In genomic region chr4:124217206-124217605, GRCm38 (mm10) we compare ENCODE assay signal across 9 mouse cellular contexts.
DNase-seq lines count a peak whose midpoint lies in the region; ATAC-seq and TF ChIP-seq lines count a peak whose summit lies in the region.
"Had no signal": no experiment of that assay in that cellular context is flagged by ENCODE, and none has a peak within 500 bp of the region (broad histone marks: within the 10 kb centered on the region; RNA-seq: fewer than 3 reads in every experiment).

No protein-coding gene starts in this region.

- no peak for TF ChIP-seq CTCF in forebrain, postnatal 0 days (IDR thresholded peaks at IDR 0.05; ENCODE audit: low read depth)
- no peak for TF ChIP-seq CTCF in hindbrain, postnatal 0 days (IDR thresholded peaks at IDR 0.05; ENCODE audit: low read depth)

- DNase-seq in hindbrain, embryonic 11.5 days (ENCODE audit: low spot score) = no peak
- DNase-seq in adrenal gland, adult 18-20 months (ENCODE audit: low spot score in 2 of 2) = peak; percentile 12 to 53
- DNase-seq in forebrain, postnatal 0 days = peak; percentile 74
- DNase-seq in hindbrain, postnatal 0 days (ENCODE audit: low spot score) = peak; percentile 80
- no peak for DNase-seq in MN1 (ENCODE audit: low spot score)

- H3K27ac ChIP-seq in hindbrain, embryonic 13.5 days = no peak overlapping the region
- H3K27ac ChIP-seq in hindbrain, embryonic 11.5 days (ENCODE audit: low read depth, low read length) = no peak overlapping the region
- H3K27ac ChIP-seq in forebrain, postnatal 0 days (ENCODE audit: low read depth, low read length) = no peak overlapping the region
- no peak overlapping the region for H3K27ac ChIP-seq in hindbrain, postnatal 0 days
- peak overlapping the region; percentile 59; the same call in 1 of the 2 replicates for H3K27ac ChIP-seq in lung, embryonic 16.5 days (ENCODE audit: low read length)
- H3K27ac ChIP-seq: embryonic facial prominence, embryonic 15.5 days had no signal

- no peak overlapping the region for H3K4me2 ChIP-seq in hindbrain, embryonic 13.5 days
- H3K4me2 ChIP-seq in hindbrain, embryonic 11.5 days (replicated peaks; ENCODE audit: low read depth, low read length) = no peak overlapping the region
- H3K4me2 ChIP-seq in forebrain, postnatal 0 days (ENCODE audit: low read depth) = no peak overlapping the region
- H3K4me2 ChIP-seq in hindbrain, postnatal 0 days (ENCODE audit: low read depth, low read length) = no peak overlapping the region; the same call in 1 of the 2 replicates
- peak overlapping the region; percentile 37; the same call in 1 of the 2 replicates for H3K4me2 ChIP-seq in lung, embryonic 16.5 days (ENCODE audit: low read depth, low read length)
- H3K4me2 ChIP-seq: embryonic facial prominence, embryonic 15.5 days had no signal

- no peak overlapping the region for H3K9ac ChIP-seq in hindbrain, embryonic 13.5 days
- no peak overlapping the region for H3K9ac ChIP-seq in hindbrain, embryonic 11.5 days (ENCODE audit: low read depth, low read length)
- H3K9ac ChIP-seq in forebrain, postnatal 0 days = no peak overlapping the region
- H3K9ac ChIP-seq in hindbrain, postnatal 0 days (replicated peaks; ENCODE audit: low read length) = no peak overlapping the region
- no peak overlapping the region for H3K9ac ChIP-seq in lung, embryonic 16.5 days (ENCODE audit: low read length)
- H3K9ac ChIP-seq: embryonic facial prominence, embryonic 15.5 days had no signal

- H3K4me1 ChIP-seq in hindbrain, embryonic 13.5 days (replicated peaks) = peaks cover 22% of the 10 kb centered on the region
- H3K4me1 ChIP-seq in hindbrain, embryonic 11.5 days (replicated peaks; ENCODE audit: control insufficient read depth, insufficient read depth, low read length) = no peaks in the 10 kb centered on the region
- 0 out of 2 replicates have a peak, but pooled peaks cover 5% of the 10 kb centered on the region for H3K4me1 ChIP-seq in forebrain, postnatal 0 days (ENCODE audit: insufficient read depth)
- peaks cover 10% of the 10 kb centered on the region; the same call in 1 of the 2 replicates for H3K4me1 ChIP-seq in hindbrain, postnatal 0 days (ENCODE audit: insufficient read depth, low read length)
- peaks cover 8% of the 10 kb centered on the region for H3K4me1 ChIP-seq in lung, embryonic 16.5 days (replicated peaks; ENCODE audit: control insufficient read depth, insufficient read depth, low read length)

- H3K9me3 ChIP-seq in hindbrain, embryonic 13.5 days = no peaks in the 10 kb centered on the region
- no peaks in the 10 kb centered on the region for H3K9me3 ChIP-seq in hindbrain, embryonic 11.5 days (ENCODE audit: control insufficient read depth, low read length)
- H3K9me3 ChIP-seq in forebrain, postnatal 0 days (ENCODE audit: low read length) = no peaks in the 10 kb centered on the region
- no peaks in the 10 kb centered on the region for H3K9me3 ChIP-seq in hindbrain, postnatal 0 days (ENCODE audit: low read length)
- no peaks in the 10 kb centered on the region for H3K9me3 ChIP-seq in lung, embryonic 16.5 days (ENCODE audit: control insufficient read depth, low read length)
- H3K9me3 ChIP-seq: embryonic facial prominence, embryonic 15.5 days had no signal

- WGBS in hindbrain, embryonic 13.5 days = 34% methylated on average over 10 of the region's 10 CpGs
- 59% methylated on average over 10 of the region's 10 CpGs for WGBS in hindbrain, embryonic 11.5 days
- 18% methylated on average over 10 of the region's 10 CpGs for WGBS in forebrain, postnatal 0 days
- WGBS in hindbrain, postnatal 0 days = 19% methylated on average over 10 of the region's 10 CpGs
- 22% methylated on average over 10 of the region's 10 CpGs for WGBS in lung, embryonic 16.5 days

- H3K4me3 ChIP-seq in hindbrain, embryonic 13.5 days = no peak overlapping the region
- no peak overlapping the region for H3K4me3 ChIP-seq in hindbrain, embryonic 11.5 days (ENCODE audit: low read depth, low read length)
- no peak overlapping the region for H3K4me3 ChIP-seq in forebrain, postnatal 0 days (ENCODE audit: low read depth, low read length)
- no peak overlapping the region for H3K4me3 ChIP-seq in hindbrain, postnatal 0 days (ENCODE audit: low read length)
- H3K4me3 ChIP-seq in lung, embryonic 16.5 days (ENCODE audit: low read length) = no peak overlapping the region
- H3K4me3 ChIP-seq: embryonic facial prominence, embryonic 15.5 days had no signal

- ATAC-seq in hindbrain, embryonic 13.5 days (ENCODE audit: low FRiP score) = 0 out of 2 replicates have a peak, but pooled peaks have one; percentile 43
- ATAC-seq in hindbrain, embryonic 11.5 days (ENCODE audit: low FRiP score) = no peak
- no peak for ATAC-seq in forebrain, postnatal 0 days
- ATAC-seq in hindbrain, postnatal 0 days = no peak
- ATAC-seq in lung, embryonic 16.5 days (ENCODE audit: low read depth) = peak; percentile 89
- ATAC-seq in megakaryocyte, adult 5-6 weeks (ENCODE audit: poor library complexity, severe bottlenecking) = no peak

- H3K36me3 ChIP-seq in hindbrain, embryonic 13.5 days = no peaks in the 10 kb centered on the region
- no peaks in the 10 kb centered on the region for H3K36me3 ChIP-seq in hindbrain, embryonic 11.5 days (ENCODE audit: control insufficient read depth, insufficient read depth, low read length)
- no peaks in the 10 kb centered on the region for H3K36me3 ChIP-seq in forebrain, postnatal 0 days (ENCODE audit: insufficient read depth)
- no peaks in the 10 kb centered on the region for H3K36me3 ChIP-seq in hindbrain, postnatal 0 days (ENCODE audit: insufficient read depth, low read length)
- no peaks in the 10 kb centered on the region for H3K36me3 ChIP-seq in lung, embryonic 16.5 days (ENCODE audit: control insufficient read depth, insufficient read depth, low read length)
- H3K36me3 ChIP-seq: embryonic facial prominence, embryonic 15.5 days had no signal

- H3K27me3 ChIP-seq in hindbrain, embryonic 13.5 days = peaks cover 15% of the 10 kb centered on the region
- H3K27me3 ChIP-seq in hindbrain, embryonic 11.5 days (ENCODE audit: control insufficient read depth, insufficient read depth, low read length) = no peaks in the 10 kb centered on the region
- H3K27me3 ChIP-seq in forebrain, postnatal 0 days (ENCODE audit: insufficient read depth, low read length) = no peaks in the 10 kb centered on the region
- H3K27me3 ChIP-seq in hindbrain, postnatal 0 days (ENCODE audit: insufficient read depth, low read length) = no peaks in the 10 kb centered on the region
- no peaks in the 10 kb centered on the region for H3K27me3 ChIP-seq in lung, embryonic 16.5 days (ENCODE audit: control insufficient read depth, insufficient read depth, low read depth, low read length)

Comparison
In these comparisons a context has a peak if more than half of its experiments do, and no peak if none do; other contexts are left out.
1. ATAC-seq: peak in hindbrain, embryonic 13.5 days (single experiment) and lung, embryonic 16.5 days (single experiment); none in hindbrain, embryonic 11.5 days (single experiment), forebrain, postnatal 0 days (single experiment), hindbrain, postnatal 0 days (single experiment) and megakaryocyte, adult 5-6 weeks (single experiment).
2. DNase-seq: peak in adrenal gland, adult 18-20 months (2 of 2), forebrain, postnatal 0 days (single experiment) and hindbrain, postnatal 0 days (single experiment); none in hindbrain, embryonic 11.5 days (single experiment) and MN1 (single experiment).